Mouse (Mus musculus): ENCODE measurements at regions not wholly inside any gene's neighbourhood (a gene's known extent, or its start where the extent isn't known, plus 50 kb on each side); places are given as distances from the start of the nearest gene placed in this dataset.
A peak's percentile ranks its signal among the peaks of the same experiment; 100 is the strongest.

DNA sequence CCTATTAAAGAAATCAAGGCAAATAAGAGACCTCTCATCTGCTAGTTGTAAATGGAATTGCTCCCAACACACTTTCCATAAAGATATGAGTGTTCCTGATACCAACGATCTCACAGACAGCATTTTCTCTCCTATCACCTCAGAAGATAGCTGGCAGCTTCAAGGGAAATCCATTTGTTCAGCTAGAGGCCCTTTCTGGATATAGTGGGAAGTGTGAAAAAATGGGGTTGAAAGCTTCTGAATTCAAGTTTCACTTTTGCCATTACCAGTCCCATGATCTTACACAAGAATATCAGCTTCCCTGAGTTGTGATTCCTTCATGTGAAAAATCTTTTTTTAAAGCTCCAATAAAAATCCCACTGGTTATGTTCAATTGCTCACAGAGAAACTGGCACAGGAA lies 369.1 kb upstream of the Zfp703 start:
- 85% methylated on average over 1 of the region's 1 CpGs for WGBS
- ATAC-seq (ENCODE audit: insufficient number of reproducible peaks, insufficient read depth, low FRiP score, low read depth): no peak
- Histone ChIP-seq H3K4me3 (ENCODE audit: low read depth, low read length) (no peak overlapping the region), H3K27me3 (ENCODE audit: control insufficient read depth, insufficient read depth, low read length) (no peaks in the 10 kb centered on the region), H3K9ac (replicated peaks; ENCODE audit: low read depth, low read length) (no peak overlapping the region), H3K9me3 (ENCODE audit: control insufficient read depth, low read depth, low read length) (peaks cover 8% of the 10 kb centered on the region; the same call in 1 of the 2 replicates), H3K36me3 (ENCODE audit: control insufficient read depth, insufficient read depth, low read length) (no peaks in the 10 kb centered on the region), H3K27ac (ENCODE audit: low read length) (no peak overlapping the region), H3K4me2 (replicated peaks; ENCODE audit: low read depth, low read length) (no peak overlapping the region), H3K4me1 (ENCODE audit: control insufficient read depth, insufficient read depth, low read length) (no peaks in the 10 kb centered on the region)

DNA sequence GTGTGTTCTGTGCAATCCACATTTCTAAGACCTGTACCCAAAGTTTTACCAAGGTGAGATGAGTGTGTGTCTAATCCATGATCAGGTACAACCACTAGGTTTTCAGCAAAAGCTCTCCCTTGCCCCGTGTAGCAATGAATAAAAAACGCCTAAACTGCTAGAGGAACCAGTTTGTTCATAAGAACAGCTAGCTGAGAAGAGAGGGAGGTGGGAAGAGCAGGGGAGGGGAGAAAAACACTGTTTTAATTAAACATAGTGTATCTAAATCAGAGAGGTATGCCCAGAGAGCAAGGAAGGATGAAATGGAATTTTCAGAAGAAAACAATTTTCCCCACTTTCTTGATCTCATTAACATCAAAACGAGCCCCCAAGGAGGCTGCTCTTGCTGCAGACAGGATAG lies 368.5 kb upstream of the Zfp703 start:
- no peak overlapping the region for H3K9ac ChIP-seq (replicated peaks; ENCODE audit: low read depth, low read length)
- no peaks in the 10 kb centered on the region for H3K27me3 ChIP-seq (ENCODE audit: control insufficient read depth, insufficient read depth, low read length)
- no peak overlapping the region for H3K4me3 ChIP-seq (ENCODE audit: low read depth, low read length)
- peaks cover 8% of the 10 kb centered on the region; the same call in 1 of the 2 replicates for H3K9me3 ChIP-seq (ENCODE audit: control insufficient read depth, low read depth, low read length)
- H3K4me1 ChIP-seq (ENCODE audit: control insufficient read depth, insufficient read depth, low read length): no peaks in the 10 kb centered on the region
- 60% methylated on average over 3 of the region's 3 CpGs for WGBS
- ATAC-seq (ENCODE audit: insufficient number of reproducible peaks, insufficient read depth, low FRiP score, low read depth): no peak
- H3K27ac ChIP-seq (ENCODE audit: low read length): no peak overlapping the region
- H3K4me2 ChIP-seq (replicated peaks; ENCODE audit: low read depth, low read length): no peak overlapping the region
- no peaks in the 10 kb centered on the region for H3K36me3 ChIP-seq (ENCODE audit: control insufficient read depth, insufficient read depth, low read length)

DNA sequence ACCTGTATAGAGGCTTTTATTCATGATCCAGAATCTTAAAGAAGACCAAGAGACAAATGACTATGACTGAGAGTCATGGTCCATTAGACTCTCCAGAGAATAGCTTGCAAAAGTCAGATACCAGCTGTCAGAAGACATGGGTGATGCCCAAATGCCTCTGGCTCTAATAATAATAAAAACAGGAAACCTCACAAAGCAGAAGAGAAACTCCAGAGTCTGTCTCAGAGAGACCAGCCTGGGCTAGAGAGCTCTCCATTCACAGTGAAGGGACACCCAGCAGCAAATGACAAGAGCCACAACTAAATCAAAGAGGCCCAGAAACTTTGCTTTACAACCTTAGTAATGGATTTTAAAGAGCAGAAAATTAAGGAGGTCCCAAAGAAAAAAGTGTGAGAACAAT lies 365.0 kb upstream of the Zfp703 start:
- Histone ChIP-seq H3K9me3 (ENCODE audit: control insufficient read depth, low read depth, low read length) (no peaks in the 10 kb centered on the region; the same call in 1 of the 2 replicates), H3K4me2 (replicated peaks; ENCODE audit: low read depth, low read length) (no peak overlapping the region), H3K9ac (replicated peaks; ENCODE audit: low read depth, low read length) (no peak overlapping the region), H3K4me3 (ENCODE audit: low read depth, low read length) (no peak overlapping the region), H3K27ac (ENCODE audit: low read length) (no peak overlapping the region), H3K4me1 (ENCODE audit: control insufficient read depth, insufficient read depth, low read length) (no peaks in the 10 kb centered on the region), H3K27me3 (ENCODE audit: control insufficient read depth, insufficient read depth, low read length) (no peaks in the 10 kb centered on the region), H3K36me3 (ENCODE audit: control insufficient read depth, insufficient read depth, low read length) (no peaks in the 10 kb centered on the region)
- ATAC-seq (ENCODE audit: insufficient number of reproducible peaks, insufficient read depth, low FRiP score, low read depth): no peak

DNA sequence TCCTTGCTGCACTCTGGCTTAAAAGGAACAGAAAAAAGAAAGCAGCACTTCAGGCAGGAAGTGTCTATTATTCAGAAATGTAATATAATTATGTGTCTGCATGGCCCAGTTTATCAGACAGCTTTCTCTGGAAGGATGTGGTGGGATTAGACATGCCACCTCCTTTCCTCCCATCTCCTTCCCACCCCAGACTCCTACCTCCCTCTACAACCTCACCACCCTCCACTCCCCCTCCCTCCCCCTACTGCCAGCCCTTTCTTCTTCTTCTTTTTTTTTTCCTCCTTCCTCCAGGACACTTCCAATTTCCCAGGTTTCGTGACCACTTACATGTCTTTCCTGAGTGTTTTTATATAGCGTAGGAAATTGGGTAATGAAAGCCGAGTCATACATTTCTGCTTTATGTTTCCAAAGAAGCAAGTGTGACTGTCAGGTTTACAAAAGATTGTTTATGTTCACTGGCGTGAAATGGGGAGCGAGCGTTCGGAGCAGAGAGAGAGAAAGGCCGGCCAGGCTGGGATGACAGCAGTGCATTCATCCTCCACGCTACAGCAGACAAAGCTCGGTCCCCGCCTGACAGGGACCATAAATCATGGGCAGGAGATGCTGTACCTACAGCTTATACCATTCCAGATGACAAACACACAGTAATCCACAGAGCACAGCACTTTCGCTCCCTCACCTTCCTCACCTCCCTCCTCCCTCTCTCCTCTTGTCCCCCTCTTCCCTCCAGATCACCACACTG lies 354.6 kb upstream of the Zfp703 start:
- Histone ChIP-seq H3K4me3 (ENCODE audit: low read depth, low read length) (no peak overlapping the region), H3K9me3 (ENCODE audit: control insufficient read depth, low read depth, low read length) (no peaks in the 10 kb centered on the region), H3K27ac (ENCODE audit: low read length) (peak overlapping the region; percentile 49; the same call in 1 of the 2 replicates), H3K27me3 (ENCODE audit: control insufficient read depth, insufficient read depth, low read length) (no peaks in the 10 kb centered on the region), H3K4me1 (ENCODE audit: control insufficient read depth, insufficient read depth, low read length) (peaks cover 22% of the 10 kb centered on the region), H3K4me2 (replicated peaks; ENCODE audit: low read depth, low read length) (peak overlapping the region; percentile 16; the same call in 1 of the 2 replicates), H3K9ac (replicated peaks; ENCODE audit: low read depth, low read length) (no peak overlapping the region), H3K36me3 (ENCODE audit: control insufficient read depth, insufficient read depth, low read length) (no peaks in the 10 kb centered on the region)
- WGBS: 8% methylated on average over 12 of the region's 12 CpGs
- ATAC-seq (ENCODE audit: insufficient number of reproducible peaks, insufficient read depth, low FRiP score, low read depth): peak; percentile 77; the same call in 1 of the 2 replicates

DNA sequence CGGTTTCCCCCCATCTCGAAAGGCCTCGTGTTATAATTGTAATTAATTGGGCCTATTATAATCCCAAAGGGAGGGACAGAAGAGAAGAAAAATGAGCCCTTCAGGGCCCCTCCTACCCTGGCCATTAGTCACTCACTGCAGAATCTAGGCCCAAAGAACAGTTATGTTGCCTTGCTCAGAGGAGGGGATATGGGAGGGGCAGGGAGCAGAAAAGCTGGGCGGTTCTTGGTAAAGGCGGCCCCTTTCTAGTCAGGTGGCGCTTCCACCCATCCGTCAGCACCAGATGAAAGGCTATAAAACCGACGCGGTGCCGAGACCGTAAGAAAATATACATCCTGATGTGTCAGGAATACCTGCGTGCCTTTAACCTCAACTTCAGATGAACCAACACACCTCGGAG lies 350.9 kb upstream of the Zfp703 start:
- no peak for ATAC-seq (ENCODE audit: insufficient number of reproducible peaks, insufficient read depth, low FRiP score, low read depth)
- Histone ChIP-seq H3K4me1 (ENCODE audit: control insufficient read depth, insufficient read depth, low read length) (peaks cover 26% of the 10 kb centered on the region), H3K9ac (replicated peaks; ENCODE audit: low read depth, low read length) (no peak overlapping the region), H3K4me3 (ENCODE audit: low read depth, low read length) (no peak overlapping the region), H3K27me3 (ENCODE audit: control insufficient read depth, insufficient read depth, low read length) (no peaks in the 10 kb centered on the region), H3K36me3 (ENCODE audit: control insufficient read depth, insufficient read depth, low read length) (no peaks in the 10 kb centered on the region), H3K9me3 (ENCODE audit: control insufficient read depth, low read depth, low read length) (no peaks in the 10 kb centered on the region), H3K4me2 (replicated peaks; ENCODE audit: low read depth, low read length) (no peak overlapping the region), H3K27ac (ENCODE audit: low read length) (no peak overlapping the region)
- 40% methylated on average over 14 of the region's 14 CpGs for WGBS

DNA sequence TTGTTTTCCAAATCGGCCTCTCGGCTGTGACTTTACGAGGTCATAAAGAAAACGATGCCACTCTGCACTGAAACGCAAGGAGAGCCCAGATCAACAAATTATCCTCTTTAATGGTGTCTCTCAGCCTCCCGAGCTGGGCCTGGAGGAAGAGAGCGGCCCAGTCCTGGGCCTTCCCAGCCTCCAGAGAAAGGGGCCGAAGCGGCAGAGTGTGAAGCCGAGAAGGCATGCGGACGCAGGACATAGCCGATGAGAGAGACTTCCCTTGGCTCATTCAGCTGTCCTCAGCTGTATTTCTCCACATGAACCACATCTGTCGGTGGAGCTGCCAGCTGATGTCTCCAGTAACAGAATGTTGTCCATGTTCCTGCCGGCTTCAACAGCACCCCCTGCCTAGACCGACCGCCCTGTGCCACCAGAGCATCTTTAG lies 350.5 kb upstream of the Zfp703 start:
- Histone ChIP-seq H3K27me3 (ENCODE audit: control insufficient read depth, insufficient read depth, low read length) (no peaks in the 10 kb centered on the region), H3K9me3 (ENCODE audit: control insufficient read depth, low read depth, low read length) (no peaks in the 10 kb centered on the region), H3K4me2 (replicated peaks; ENCODE audit: low read depth, low read length) (0 out of 2 replicates have a peak overlapping the region, but pooled peaks have one; percentile 4), H3K27ac (ENCODE audit: low read length) (no peak overlapping the region), H3K4me1 (ENCODE audit: control insufficient read depth, insufficient read depth, low read length) (peaks cover 26% of the 10 kb centered on the region), H3K4me3 (ENCODE audit: low read depth, low read length) (no peak overlapping the region), H3K9ac (replicated peaks; ENCODE audit: low read depth, low read length) (no peak overlapping the region), H3K36me3 (ENCODE audit: control insufficient read depth, insufficient read depth, low read length) (no peaks in the 10 kb centered on the region)
- WGBS: 40% methylated on average over 17 of the region's 17 CpGs
- no peak for ATAC-seq (ENCODE audit: insufficient number of reproducible peaks, insufficient read depth, low FRiP score, low read depth)

DNA sequence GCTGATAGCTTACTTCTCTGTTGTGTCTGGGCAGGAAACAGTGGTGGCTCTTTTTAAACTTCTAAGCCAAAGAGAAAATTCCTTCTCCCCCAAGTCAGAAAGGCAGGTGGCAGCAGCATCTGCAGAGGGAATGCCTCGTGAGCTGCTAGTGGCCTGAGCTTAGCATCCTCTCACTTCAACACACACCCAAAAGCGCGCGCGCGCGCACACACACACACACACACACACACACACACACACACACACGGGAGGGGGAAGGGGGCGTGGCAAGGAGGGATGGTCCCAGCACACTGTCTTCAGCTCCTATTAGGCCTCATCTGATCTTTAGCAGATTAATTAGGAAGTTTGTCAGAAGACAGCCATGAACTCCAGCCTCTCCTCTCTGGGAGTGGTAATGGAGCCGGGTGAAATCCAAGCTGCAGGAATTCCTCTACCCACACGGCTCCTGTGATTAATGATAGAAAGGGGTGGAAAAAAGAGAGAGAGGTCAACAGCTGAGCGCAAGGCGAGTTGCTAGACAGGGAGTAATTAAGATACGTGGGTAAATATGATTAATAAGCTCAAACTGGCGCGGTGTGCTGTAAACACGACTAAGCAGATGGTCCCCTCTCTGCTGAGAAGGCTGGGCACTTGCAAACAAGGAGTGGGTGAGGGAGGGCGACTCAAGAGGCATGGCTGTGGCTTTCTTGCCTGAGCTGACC lies 349.8 kb upstream of the Zfp703 start:
- peak; percentile 59; the same call in 1 of the 2 replicates for ATAC-seq (ENCODE audit: insufficient number of reproducible peaks, insufficient read depth, low FRiP score, low read depth)
- Histone ChIP-seq H3K4me2 (replicated peaks; ENCODE audit: low read depth, low read length) (no peak overlapping the region), H3K27ac (ENCODE audit: low read length) (no peak overlapping the region; the same call in 1 of the 2 replicates), H3K27me3 (ENCODE audit: control insufficient read depth, insufficient read depth, low read length) (no peaks in the 10 kb centered on the region), H3K36me3 (ENCODE audit: control insufficient read depth, insufficient read depth, low read length) (no peaks in the 10 kb centered on the region), H3K9me3 (ENCODE audit: control insufficient read depth, low read depth, low read length) (no peaks in the 10 kb centered on the region), H3K4me1 (ENCODE audit: control insufficient read depth, insufficient read depth, low read length) (peaks cover 22% of the 10 kb centered on the region), H3K4me3 (ENCODE audit: low read depth, low read length) (no peak overlapping the region), H3K9ac (replicated peaks; ENCODE audit: low read depth, low read length) (no peak overlapping the region)
- 14% methylated on average over 17 of the region's 18 CpGs for WGBS

DNA sequence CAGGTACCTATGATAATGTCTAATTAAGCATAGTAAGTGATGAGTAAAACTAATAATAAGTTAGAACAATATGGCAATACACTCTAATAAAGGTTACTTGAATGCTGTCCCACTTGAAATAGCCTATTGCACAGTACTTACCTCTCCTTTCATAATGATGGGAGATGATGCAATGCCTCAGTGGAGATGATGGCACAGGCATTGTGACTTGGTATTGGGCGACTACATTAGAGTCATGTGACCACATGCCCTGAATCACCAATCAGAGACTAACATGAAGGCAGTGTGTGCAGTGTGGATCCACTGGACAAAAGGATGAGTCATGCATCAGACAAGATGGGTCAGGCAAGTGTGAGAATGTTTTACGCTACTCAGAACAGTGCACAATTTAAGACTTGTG lies 346.6 kb upstream of the Zfp703 start:
- H3K27ac ChIP-seq (ENCODE audit: low read length): no peak overlapping the region
- no peak for ATAC-seq (ENCODE audit: insufficient number of reproducible peaks, insufficient read depth, low FRiP score, low read depth)
- no peak overlapping the region for H3K9ac ChIP-seq (replicated peaks; ENCODE audit: low read depth, low read length)
- H3K4me3 ChIP-seq (ENCODE audit: low read depth, low read length): no peak overlapping the region
- no peaks in the 10 kb centered on the region for H3K27me3 ChIP-seq (ENCODE audit: control insufficient read depth, insufficient read depth, low read length)
- no peak overlapping the region for H3K4me2 ChIP-seq (replicated peaks; ENCODE audit: low read depth, low read length)
- H3K36me3 ChIP-seq (ENCODE audit: control insufficient read depth, insufficient read depth, low read length): no peaks in the 10 kb centered on the region
- 90% methylated on average over 2 of the region's 2 CpGs for WGBS
- H3K4me1 ChIP-seq (ENCODE audit: control insufficient read depth, insufficient read depth, low read length): peaks cover 17% of the 10 kb centered on the region
- no peaks in the 10 kb centered on the region for H3K9me3 ChIP-seq (ENCODE audit: control insufficient read depth, low read depth, low read length)

All from stomach, embryonic 14.5 days (tissue).